10 mouse cellular contexts compared by ENCODE assay signal in genomic region chr12:84186536-84186935, GRCm38 (mm10). TPM values are rescaled to one million over a fixed set of nuclear protein-coding genes. Genes with fewer than 3 reads are reported as not detected.
DNase-seq lines count a peak whose midpoint lies in the region; ATAC-seq and TF ChIP-seq lines count a peak whose summit lies in the region.
"Had no signal": no experiment of that assay in that cellular context is flagged by ENCODE, and none has a peak within 500 bp of the region (broad histone marks: within the 10 kb centered on the region; RNA-seq: fewer than 3 reads in every experiment).

No protein-coding gene starts in this region.

- intact Hi-C loops in heart, postnatal 25 days (cut with DNase I), result no loop called here

- TF ChIP-seq CTCF in brain, embryonic 14.5 days (IDR thresholded peaks at IDR 0.05; ENCODE audit: borderline replicate concordance, extremely low read depth, insufficient read depth, insufficient read length), result no peak

- peaks cover 79% of the 10 kb centered on the region for H3K4me1 ChIP-seq in heart, embryonic 15.5 days (replicated peaks)
- peaks cover 32% of the 10 kb centered on the region for H3K4me1 ChIP-seq in midbrain, embryonic 14.5 days (ENCODE audit: control insufficient read depth, insufficient read depth, low read length)
- H3K4me1 ChIP-seq in midbrain, embryonic 11.5 days (ENCODE audit: control insufficient read depth, insufficient read depth, low read length), result peaks cover 13% of the 10 kb centered on the region
- H3K4me1 ChIP-seq in stomach, embryonic 15.5 days, result peaks cover 66% of the 10 kb centered on the region

- WGBS in heart, embryonic 15.5 days, result 79% methylated on average over 3 of the region's 3 CpGs
- 55% methylated on average over 3 of the region's 3 CpGs for WGBS in midbrain, embryonic 14.5 days
- 71% methylated on average over 3 of the region's 3 CpGs for WGBS in midbrain, embryonic 11.5 days
- WGBS in stomach, embryonic 15.5 days, result 72% methylated on average over 3 of the region's 3 CpGs

- no peaks in the 10 kb centered on the region for H3K36me3 ChIP-seq in heart, embryonic 15.5 days
- no peaks in the 10 kb centered on the region for H3K36me3 ChIP-seq in midbrain, embryonic 14.5 days (ENCODE audit: control insufficient read depth, insufficient read depth, low read length)
- H3K36me3 ChIP-seq in midbrain, embryonic 11.5 days (ENCODE audit: control insufficient read depth, insufficient read depth, low read length), result no peaks in the 10 kb centered on the region
- H3K36me3 ChIP-seq in stomach, embryonic 15.5 days, result 0 out of 2 replicates have a peak, but pooled peaks cover 2% of the 10 kb centered on the region

- TF ChIP-seq POLR2A in brain, embryonic 14.5 days (IDR thresholded peaks at IDR 0.05; ENCODE audit: borderline replicate concordance, extremely low read depth, insufficient read depth, insufficient read length, poor library complexity, severe bottlenecking), result no peak

- ATAC-seq in heart, embryonic 15.5 days (replicated peaks; ENCODE audit: insufficient number of reproducible peaks, insufficient read depth, low FRiP score, low read depth), result no peak
- ATAC-seq in midbrain, embryonic 14.5 days (ENCODE audit: low FRiP score, low TSS enrichment), result no peak
- ATAC-seq in midbrain, embryonic 11.5 days (ENCODE audit: low FRiP score), result no peak
- no peak for ATAC-seq in stomach, embryonic 15.5 days (ENCODE audit: insufficient read depth, low FRiP score, low read depth)

- H3K4me3 ChIP-seq in heart, embryonic 15.5 days, result no peak overlapping the region
- no peak overlapping the region for H3K4me3 ChIP-seq in midbrain, embryonic 14.5 days (replicated peaks; ENCODE audit: low read depth, low read length)
- no peak overlapping the region for H3K4me3 ChIP-seq in midbrain, embryonic 11.5 days (ENCODE audit: low read depth, low read length)
- H3K4me3 ChIP-seq in stomach, embryonic 15.5 days (replicated peaks), result no peak overlapping the region
- H3K4me3 ChIP-seq: neural tube, embryonic 12.5 days had no signal

- H3K27ac ChIP-seq in heart, embryonic 15.5 days, result peak overlapping the region; percentile 81
- peak overlapping the region; percentile 45; the same call in 1 of the 2 replicates for H3K27ac ChIP-seq in midbrain, embryonic 14.5 days (replicated peaks; ENCODE audit: low read depth, low read length)
- no peak overlapping the region for H3K27ac ChIP-seq in midbrain, embryonic 11.5 days (ENCODE audit: low read depth, low read length)
- peak overlapping the region; percentile 36; the same call in 1 of the 2 replicates for H3K27ac ChIP-seq in stomach, embryonic 15.5 days
- H3K27ac ChIP-seq: neural tube, embryonic 12.5 days had no signal

- no peak overlapping the region for H3K4me2 ChIP-seq in heart, embryonic 15.5 days
- no peak overlapping the region for H3K4me2 ChIP-seq in midbrain, embryonic 14.5 days (ENCODE audit: low read length)
- no peak overlapping the region for H3K4me2 ChIP-seq in midbrain, embryonic 11.5 days
- H3K4me2 ChIP-seq in stomach, embryonic 15.5 days, result no peak overlapping the region
- H3K4me2 ChIP-seq: neural tube, embryonic 12.5 days had no signal

- no peak for DNase-seq in heart, postnatal 25 days (ENCODE audit: low spot score)
- no peak for DNase-seq in midbrain, embryonic 14.5 days
- no peak for DNase-seq in midbrain, embryonic 11.5 days (ENCODE audit: low spot score, missing footprints)
- DNase-seq in brain, embryonic 14.5 days (ENCODE audit: low read depth), result peak; percentile 61
- DNase-seq in spleen, postnatal 36 days (ENCODE audit: low spot score in 2 of 2), result no peak
- DNase-seq: right cerebral cortex, postnatal 4 days; thymus, postnatal 36 days had no signal

- no peaks in the 10 kb centered on the region for H3K27me3 ChIP-seq in heart, embryonic 15.5 days
- H3K27me3 ChIP-seq in midbrain, embryonic 14.5 days (ENCODE audit: control insufficient read depth, insufficient read depth, low read length), result no peaks in the 10 kb centered on the region
- no peaks in the 10 kb centered on the region for H3K27me3 ChIP-seq in midbrain, embryonic 11.5 days (ENCODE audit: control insufficient read depth, insufficient read depth, low read length)
- H3K27me3 ChIP-seq in stomach, embryonic 15.5 days (replicated peaks), result no peaks in the 10 kb centered on the region
- H3K27me3 ChIP-seq: neural tube, embryonic 12.5 days had no signal

- H3K9me3 ChIP-seq in heart, embryonic 15.5 days (replicated peaks), result no peaks in the 10 kb centered on the region
- no peaks in the 10 kb centered on the region for H3K9me3 ChIP-seq in midbrain, embryonic 14.5 days (ENCODE audit: control insufficient read depth, low read length)
- no peaks in the 10 kb centered on the region; the same call in 1 of the 2 replicates for H3K9me3 ChIP-seq in midbrain, embryonic 11.5 days (ENCODE audit: control insufficient read depth, low read length)
- no peaks in the 10 kb centered on the region for H3K9me3 ChIP-seq in stomach, embryonic 15.5 days

- no peak overlapping the region for H3K9ac ChIP-seq in heart, embryonic 15.5 days
- no peak overlapping the region for H3K9ac ChIP-seq in midbrain, embryonic 14.5 days (replicated peaks; ENCODE audit: low read length)
- H3K9ac ChIP-seq in midbrain, embryonic 11.5 days (ENCODE audit: low read length), result no peak overlapping the region
- H3K9ac ChIP-seq in stomach, embryonic 15.5 days, result no peak overlapping the region
- H3K9ac ChIP-seq: neural tube, embryonic 12.5 days had no signal

RNA-seq across cellular contexts. Expression of gene Elmsan1, which starts 32.1 kb away (rescaled TPM):
- 6.0 and 10.0 TPM in 2 replicates for polyA plus RNA-seq in heart, embryonic 15.5 days (2015; fragmentation: Nextera tagmentation; extraction: Ambion mirVana)
- 10 to 100 TPM; 13.8 to 17.7 TPM for total RNA-seq in heart, postnatal 25 days (2021)
- polyA plus RNA-seq in midbrain, embryonic 14.5 days (2014; fragmentation: Nextera tagmentation; extraction: Ambion mirVana), result 2.7 and 4.3 TPM in 2 replicates
- 3.4 and 3.9 TPM in 2 replicates for polyA plus RNA-seq in midbrain, embryonic 11.5 days (2014; fragmentation: Nextera tagmentation; extraction: Ambion mirVana)
- polyA plus RNA-seq in brain, embryonic 14.5 days (2012; rRNA removed), result 6.8 and 7.9 TPM in 2 replicates
- 9.9 and 10.5 TPM in 2 replicates for polyA plus RNA-seq in stomach, embryonic 15.5 days (2015; fragmentation: Nextera tagmentation; extraction: Ambion mirVana)

RNA-seq across cellular contexts. Expression of gene Pnma1, which starts 38.2 kb away (rescaled TPM):
- 0.42 and 0.55 TPM in 2 replicates for polyA plus RNA-seq in heart, embryonic 15.5 days (2015; fragmentation: Nextera tagmentation; extraction: Ambion mirVana)
- total RNA-seq in heart, postnatal 25 days (2021), result under 1 TPM; 0.14 to 0.18 TPM
- 5.4 and 6.2 TPM in 2 replicates for polyA plus RNA-seq in midbrain, embryonic 14.5 days (2014; fragmentation: Nextera tagmentation; extraction: Ambion mirVana)
- polyA plus RNA-seq in midbrain, embryonic 11.5 days (2014; fragmentation: Nextera tagmentation; extraction: Ambion mirVana), result 3.4 and 3.8 TPM in 2 replicates
- polyA plus RNA-seq in brain, embryonic 14.5 days (2012; rRNA removed), result 3.2 TPM in 2 replicates
- 0.76 and 0.94 TPM in 2 replicates for polyA plus RNA-seq in stomach, embryonic 15.5 days (2015; fragmentation: Nextera tagmentation; extraction: Ambion mirVana)
